19 mouse cellular contexts compared by ENCODE assay signal in the genomic region with DNA sequence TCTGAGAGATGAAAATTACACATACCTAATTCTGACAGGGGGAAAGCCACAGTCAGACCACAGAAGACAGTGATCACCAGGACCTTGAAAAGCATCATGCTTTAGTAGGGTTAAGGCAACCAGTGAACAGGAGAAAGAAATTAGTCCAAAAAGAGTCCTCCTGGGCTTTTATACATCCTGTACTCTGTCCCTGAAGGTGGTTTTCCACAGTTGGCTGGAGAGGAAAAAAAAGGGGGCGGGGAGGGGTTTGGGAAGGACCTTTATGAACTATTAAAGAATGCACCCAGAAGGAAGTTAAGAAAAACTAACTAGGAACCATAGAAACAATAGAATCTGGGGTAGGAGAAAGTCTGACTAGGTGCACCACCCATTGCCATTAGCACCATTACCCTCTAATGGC. TPM values are rescaled to one million over a fixed set of nuclear protein-coding genes. Genes with fewer than 3 reads are reported as not detected.
"Had no signal": no experiment of that assay in that cellular context is flagged by ENCODE, and none has a peak within 500 bp of the region (broad histone marks: within the 10 kb centered on the region; RNA-seq: fewer than 3 reads in every experiment).

A gene (minus strand): TSS at position 237 of the 400 bp plus-strand sequence.

- H3K36me3 ChIP-seq: lung, embryonic 15.5 days; midbrain, embryonic 13.5 days; midbrain, embryonic 15.5 days; neural tube, embryonic 12.5 days; stomach, embryonic 15.5 days had no signal

- H3K4me1 ChIP-seq: lung, embryonic 15.5 days; megakaryocyte, embryonic 14.5 days; midbrain, embryonic 13.5 days; midbrain, embryonic 15.5 days; neural tube, embryonic 12.5 days; stomach, embryonic 15.5 days had no signal

- H3K9me3 ChIP-seq: lung, embryonic 15.5 days; megakaryocyte, embryonic 14.5 days; midbrain, embryonic 13.5 days; midbrain, embryonic 15.5 days; stomach, embryonic 15.5 days had no signal

- H3K27ac ChIP-seq: lung, embryonic 15.5 days; macrophage; midbrain, embryonic 13.5 days; midbrain, embryonic 15.5 days; neural tube, embryonic 12.5 days; stomach, embryonic 15.5 days; stomach, postnatal 0 days had no signal

- H3K9ac ChIP-seq: lung, embryonic 15.5 days; midbrain, embryonic 13.5 days; midbrain, embryonic 15.5 days; neural tube, embryonic 12.5 days; stomach, embryonic 15.5 days had no signal

- ATAC-seq: lung, postnatal 0 days; midbrain, embryonic 13.5 days; midbrain, embryonic 15.5 days had no signal

- H3K4me3 ChIP-seq: lung, embryonic 15.5 days; megakaryocyte, embryonic 14.5 days; midbrain, embryonic 13.5 days; midbrain, embryonic 15.5 days; neural tube, embryonic 12.5 days; stomach, embryonic 15.5 days had no signal

- DNase-seq: lung, postnatal 14 days; lung, postnatal 36 days; right cerebral cortex, postnatal 14 days; thymus, adult 2 months; thymus, postnatal 25 days; thymus, postnatal 4 days had no signal

- H3K27me3 ChIP-seq: lung, embryonic 15.5 days; megakaryocyte, embryonic 14.5 days; midbrain, embryonic 13.5 days; midbrain, embryonic 15.5 days; neural tube, embryonic 12.5 days; stomach, embryonic 15.5 days had no signal

- H3K4me2 ChIP-seq: lung, embryonic 15.5 days; midbrain, embryonic 11.5 days; midbrain, embryonic 13.5 days; midbrain, embryonic 15.5 days; neural tube, embryonic 12.5 days; stomach, embryonic 15.5 days had no signal

RNA-seq across cellular contexts. Expression of the gene that starts here (rescaled TPM):
- polyA plus RNA-seq: lung, embryonic 15.5 days; lung, postnatal 0 days; macrophage; midbrain, embryonic 11.5 days; midbrain, embryonic 13.5 days; midbrain, embryonic 15.5 days; midbrain, postnatal 0 days; neural tube, embryonic 12.5 days; neural tube, embryonic 14.5 days; stomach, embryonic 15.5 days; stomach, postnatal 0 days; urinary bladder, adult 2 months had no signal
